Mouse (Mus musculus): ENCODE results near the gene Trnt1.
A peak's percentile ranks its signal among the peaks of the same experiment; 100 is the strongest.

Gene Trnt1

DNA sequence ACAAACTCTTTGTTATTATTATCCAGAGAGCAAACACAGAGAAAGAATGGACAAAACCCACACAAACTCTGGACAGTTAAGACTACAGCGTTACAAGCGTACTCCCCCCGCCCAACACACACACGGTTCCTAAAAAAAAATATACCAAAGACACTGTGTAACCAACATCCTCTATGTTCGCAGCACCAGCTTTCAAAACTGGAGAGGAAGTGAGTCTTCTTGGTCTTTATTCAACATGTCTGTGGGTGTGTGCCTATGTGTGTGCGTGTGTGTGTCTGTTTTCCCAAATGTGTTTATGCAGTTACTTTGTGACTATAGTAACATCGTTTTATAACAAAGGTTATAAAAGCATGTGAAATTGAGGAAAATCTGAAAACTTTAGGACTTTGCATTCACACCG is 22.5 kb downstream of the Trnt1 start:
- no peak for DNase-seq

- no peak for DNase-seq
These were observed 23.6 kb downstream of the Trnt1 start for GRCm38 (mm10) chr6:106792486-106792885.

DNA sequence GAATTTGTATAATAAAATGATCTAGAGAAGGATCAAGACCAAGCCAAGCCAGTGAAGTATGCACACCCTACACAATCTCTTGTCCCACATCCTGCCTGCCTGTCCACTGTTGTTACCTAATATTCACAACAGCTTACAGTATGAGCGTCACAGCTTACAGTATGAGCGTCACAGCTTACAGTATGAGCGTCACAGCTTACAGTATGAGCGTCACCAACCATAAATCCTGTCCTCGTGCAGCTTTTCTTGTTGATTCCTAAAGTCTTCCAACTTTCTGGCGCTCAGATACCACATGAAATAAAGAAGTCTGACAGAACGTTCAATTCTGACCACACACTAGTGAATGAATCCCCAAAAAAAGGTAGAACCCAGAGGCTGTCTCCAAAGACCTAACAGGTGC is 24.2 kb downstream of the Trnt1 start:
- no peak for DNase-seq

DNA sequence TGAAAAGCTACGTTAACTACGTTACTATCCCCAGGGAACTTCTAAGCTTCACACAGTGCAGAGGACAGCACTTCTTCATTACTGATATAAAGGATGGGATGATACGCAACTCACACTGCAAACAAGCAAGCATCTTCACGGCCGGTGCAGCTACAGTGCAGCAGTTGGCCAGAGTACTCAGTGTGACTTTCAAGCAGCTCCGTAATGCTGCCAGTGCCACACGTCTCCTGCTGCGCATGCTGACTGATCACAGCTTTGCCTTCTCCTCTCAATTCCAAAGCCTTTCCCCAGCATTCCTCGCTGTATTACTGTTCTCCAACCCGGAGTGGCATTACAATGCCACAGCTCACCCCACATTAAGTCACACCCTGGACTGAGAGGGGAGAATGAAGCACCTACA is 24.7 kb downstream of the Trnt1 start:
- no peak for DNase-seq

- no peak for DNase-seq
These were observed 25.3 kb downstream of the Trnt1 start for GRCm38 (mm10) chr6:106794094-106794814.

DNA sequence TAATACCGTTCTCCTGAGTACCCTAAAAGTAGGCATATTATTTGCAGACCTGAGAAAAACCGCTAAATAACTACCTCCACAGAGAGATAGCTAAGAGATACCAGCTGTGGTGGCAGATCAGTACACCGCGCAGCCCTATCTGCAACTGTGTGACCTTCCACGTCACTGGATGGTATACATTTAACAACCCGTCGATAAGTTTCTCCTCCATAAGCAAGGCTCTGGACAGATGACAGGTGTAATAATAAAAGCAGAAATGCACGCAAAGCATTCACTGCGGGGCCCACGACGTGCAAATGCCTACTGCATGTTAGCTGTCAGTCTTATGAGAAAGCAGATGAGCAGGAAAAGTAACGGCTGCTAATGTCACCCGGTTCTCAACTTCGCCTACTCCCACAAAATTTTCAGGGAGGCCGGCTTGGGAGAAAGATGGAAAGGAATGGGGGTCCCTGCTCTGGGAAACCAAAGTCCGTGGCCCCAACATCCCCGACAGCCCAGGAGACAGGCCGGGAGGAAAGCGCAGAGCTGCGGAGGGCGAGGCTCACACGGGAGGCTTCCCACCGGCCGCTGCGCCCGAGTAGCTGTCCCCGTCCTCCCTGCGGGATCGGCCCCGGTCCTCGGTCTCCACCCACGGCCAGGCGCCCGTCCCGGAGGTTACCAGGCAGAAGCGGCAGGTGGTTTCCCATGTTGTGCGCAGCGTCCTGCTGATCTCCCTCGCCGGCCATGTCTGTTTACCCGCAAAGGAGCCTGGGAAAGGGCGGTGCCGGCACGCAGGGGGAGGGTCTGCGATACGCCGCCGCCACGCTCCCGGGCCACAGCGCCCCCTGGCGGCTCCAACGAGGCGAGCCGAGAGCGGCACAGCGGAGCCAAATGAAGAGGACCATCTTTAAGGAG is 30.7 kb downstream of the Trnt1 start, which contains the start of gene Crbn:
Gene Crbn (minus strand): TSS at position 745 of the 894 bp plus-strand sequence.
- peak; percentile 92 for DNase-seq

DNA sequence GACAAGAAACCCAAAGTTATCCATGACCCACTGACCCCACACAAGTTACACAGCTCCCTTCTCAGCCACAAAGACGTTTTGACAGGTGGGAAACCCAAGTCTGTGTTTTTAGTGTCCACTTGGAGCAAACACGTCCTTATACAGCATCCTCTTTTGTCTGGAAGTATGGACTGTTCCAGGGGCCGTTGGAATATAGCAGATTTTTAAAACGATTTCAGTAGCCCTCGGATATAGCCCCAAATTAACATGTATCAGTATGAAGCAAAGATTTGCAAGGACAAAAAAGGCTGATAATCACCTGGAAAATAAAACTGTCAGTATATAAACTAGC is 31.3 kb downstream of the Trnt1 start:
- DNase-seq: no peak

DNA sequence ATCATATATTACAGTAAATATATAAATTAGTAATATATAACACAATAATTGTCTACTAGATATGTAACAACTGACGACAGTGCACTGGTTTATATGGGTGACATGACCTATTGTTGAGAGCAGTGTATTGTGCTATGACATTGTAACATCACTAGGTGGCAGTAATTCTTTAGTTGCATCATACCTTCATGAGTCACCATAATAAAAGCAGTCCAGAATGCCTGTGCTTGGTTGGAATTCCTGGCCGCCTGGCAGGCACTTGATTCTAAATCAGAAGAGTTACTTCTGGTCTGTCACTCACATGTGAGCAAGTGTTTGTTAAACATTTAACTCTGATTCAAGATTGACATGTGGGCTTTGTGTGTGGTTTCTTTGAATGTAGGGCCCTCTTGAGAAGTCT is 36.0 kb downstream of the Trnt1 start:
- peak; percentile 19 for DNase-seq

DNA sequence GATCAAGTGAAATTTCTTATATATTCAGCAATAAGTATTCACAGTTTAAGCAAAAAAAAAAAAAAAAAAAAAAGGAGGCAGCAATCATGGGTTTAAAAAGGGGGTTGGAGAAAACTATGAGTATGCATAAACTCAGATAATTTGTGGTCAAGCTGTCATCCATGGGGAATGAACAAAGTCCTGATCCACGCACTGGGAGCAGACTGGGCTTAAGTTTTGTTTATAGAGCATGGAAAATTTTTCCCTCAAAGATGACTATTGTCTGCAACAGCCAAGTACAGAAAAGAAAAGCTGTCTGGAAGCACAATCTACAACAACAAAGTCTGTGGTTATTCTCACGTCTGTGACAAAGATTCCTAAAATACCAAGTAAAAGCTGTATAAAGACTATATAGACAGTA is 40.2 kb downstream of the Trnt1 start:
- DNase-seq: no peak

DNA sequence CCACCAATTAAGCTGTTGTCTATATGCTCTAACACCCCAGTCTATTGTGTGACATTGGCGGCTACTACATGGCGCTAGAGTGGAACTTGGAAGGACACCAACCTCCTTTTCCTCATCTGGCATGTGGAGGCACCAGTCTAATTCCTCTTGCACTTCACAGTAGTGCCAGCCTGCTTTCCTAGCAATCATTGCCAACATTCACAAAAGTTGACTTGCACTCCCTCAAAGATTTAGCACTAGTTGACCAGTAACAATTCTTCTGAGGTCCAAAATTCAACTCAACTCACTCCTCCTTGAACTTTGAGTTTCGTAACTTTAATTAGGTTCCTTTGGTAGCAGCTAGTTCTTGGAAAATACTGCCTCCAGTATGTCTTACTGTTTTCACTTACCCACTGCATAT is 41.8 kb downstream of the Trnt1 start:
- no peak for DNase-seq

GRCm38 (mm10) chr6:106819246-106819645 is 50.3 kb downstream of the Trnt1 start:
- DNase-seq: no peak

DNA sequence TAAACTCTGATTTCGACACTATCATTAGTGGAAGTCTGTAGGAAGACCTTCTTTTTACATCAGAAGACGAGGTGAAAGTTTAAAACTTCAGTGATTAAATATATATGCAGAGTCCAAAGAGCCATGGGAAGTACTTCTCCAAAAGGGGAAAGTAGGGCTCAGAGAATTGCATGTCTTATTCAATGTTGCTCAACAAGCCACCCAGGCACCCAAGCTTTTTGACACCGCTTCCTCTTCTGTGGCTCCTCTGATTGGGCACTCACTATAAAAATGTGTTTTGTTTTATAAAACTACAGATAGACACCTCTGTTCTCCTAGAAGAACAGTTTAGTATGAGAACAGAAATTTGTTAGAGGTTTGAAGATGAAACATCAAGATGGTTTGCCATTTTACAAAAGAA is 51.0 kb downstream of the Trnt1 start:
- DNase-seq: no peak

GRCm38 (mm10) chr6:106820566-106820965 is 51.6 kb downstream of the Trnt1 start:
- DNase-seq: no peak

DNA sequence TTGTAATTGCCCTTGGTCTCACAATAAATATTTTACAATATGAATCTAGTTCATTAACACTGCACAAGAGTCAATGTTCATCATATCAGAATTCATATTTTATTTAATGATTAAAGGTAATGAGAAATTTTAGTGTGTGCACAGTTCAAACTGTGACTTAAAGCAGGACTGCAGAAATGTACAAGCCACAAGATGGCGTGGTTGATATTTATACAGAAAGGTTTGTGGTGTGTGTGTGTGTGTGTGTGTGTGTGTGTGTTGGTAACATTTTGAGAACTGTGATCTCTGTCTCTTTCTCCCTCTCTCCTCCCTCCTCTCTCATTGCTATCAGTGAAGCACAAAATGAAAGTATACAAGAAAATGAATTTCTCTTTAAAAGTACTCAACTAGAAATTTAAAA is 53.4 kb downstream of the Trnt1 start:
- peak; percentile 26 for DNase-seq

Measured in right cerebral cortex, adult 18-20 months (tissue).